Mouse (Mus musculus): ENCODE results near the gene Pfkfb3.

GRCm38 (mm10) chr2:11566241-11566640 is 12.4 kb upstream of the Pfkfb3 start:
- TF ChIP-seq POLR2A (IDR thresholded peaks at IDR 0.05; ENCODE audit: low read depth, low read length), result no peak
- no peak for TF ChIP-seq CTCF (IDR thresholded peaks at IDR 0.05; ENCODE audit: borderline replicate concordance, insufficient read depth, low read length)

All from embryonic fibroblast, embryonic 13.5 days (primary cell).